Mouse (Mus musculus): ENCODE data around the gene Gpr84.

The Gpr84 gene

DNA sequence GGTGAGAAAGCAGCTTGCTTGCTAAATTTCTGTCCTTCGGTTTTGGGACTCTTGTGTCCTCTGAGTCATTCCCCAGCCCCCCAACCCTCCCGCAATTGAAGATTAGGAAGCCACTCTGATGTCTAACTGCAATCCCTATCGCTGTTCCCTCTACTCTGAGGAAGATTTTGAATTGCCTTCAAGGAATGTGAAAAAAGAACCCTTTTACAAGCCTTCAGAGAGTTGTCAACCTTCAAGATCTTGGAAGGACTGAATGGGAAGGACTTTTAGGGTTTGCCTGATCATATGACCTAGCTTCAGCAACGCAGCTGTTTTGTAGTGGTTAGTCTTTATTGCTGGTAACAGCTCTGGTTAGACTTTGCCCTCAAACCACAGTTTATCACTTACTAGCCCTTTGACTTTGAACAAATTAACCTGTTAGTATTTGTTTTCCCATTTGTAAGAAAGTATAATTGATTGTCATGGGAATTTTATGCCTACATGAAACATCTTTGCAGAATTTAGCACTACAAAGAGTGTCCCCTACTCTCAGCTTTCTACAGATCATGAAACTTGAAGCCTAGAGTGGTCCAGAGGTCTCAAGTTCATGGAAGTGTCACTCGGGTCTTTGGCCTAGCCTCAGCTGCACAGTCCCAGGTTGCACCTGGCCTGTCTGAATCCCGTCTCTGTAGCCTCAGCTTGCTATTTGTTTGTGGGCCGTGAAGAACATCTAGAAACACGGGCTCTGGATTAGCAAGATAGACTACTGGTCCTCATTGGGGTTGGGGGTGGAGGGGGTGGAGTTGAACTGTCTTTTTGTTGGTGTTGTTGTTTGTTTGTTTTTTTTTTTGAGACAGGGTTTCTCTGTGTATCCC, 4.4 kb downstream of the Gpr84 start:
- DNase-seq, result peak; percentile 46

DNA sequence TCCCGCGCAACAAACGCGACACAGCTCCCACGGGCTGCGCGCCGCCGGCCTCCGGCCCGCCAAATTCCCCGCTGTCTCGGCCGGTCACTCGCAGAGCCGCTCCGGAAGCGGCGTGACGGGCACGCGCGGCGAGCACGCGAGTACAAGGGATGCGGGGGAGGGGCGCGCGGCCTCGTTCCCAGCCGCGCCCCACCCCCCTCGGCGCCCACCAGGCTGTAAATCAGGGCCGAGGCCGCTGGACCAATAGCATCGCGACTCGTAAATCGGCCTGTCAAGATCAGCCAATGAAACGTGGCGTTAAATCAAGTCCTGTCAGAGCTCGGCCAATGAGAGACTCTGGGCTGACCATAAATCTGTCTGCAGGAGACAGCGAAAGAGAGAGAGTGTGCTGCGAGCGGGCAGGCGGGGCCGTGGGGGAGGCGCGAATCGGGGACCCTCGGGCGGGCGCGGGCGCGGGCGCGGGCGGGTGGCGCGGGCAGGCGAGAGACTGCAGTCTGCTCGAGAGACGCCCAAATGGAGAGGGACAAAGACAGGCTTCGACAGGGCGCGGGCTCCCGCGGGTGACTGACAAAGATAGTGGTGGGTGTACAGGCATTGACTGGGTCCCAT, 5.2 kb downstream of the Gpr84 start:
- DNase-seq, result peak; percentile 98

DNA sequence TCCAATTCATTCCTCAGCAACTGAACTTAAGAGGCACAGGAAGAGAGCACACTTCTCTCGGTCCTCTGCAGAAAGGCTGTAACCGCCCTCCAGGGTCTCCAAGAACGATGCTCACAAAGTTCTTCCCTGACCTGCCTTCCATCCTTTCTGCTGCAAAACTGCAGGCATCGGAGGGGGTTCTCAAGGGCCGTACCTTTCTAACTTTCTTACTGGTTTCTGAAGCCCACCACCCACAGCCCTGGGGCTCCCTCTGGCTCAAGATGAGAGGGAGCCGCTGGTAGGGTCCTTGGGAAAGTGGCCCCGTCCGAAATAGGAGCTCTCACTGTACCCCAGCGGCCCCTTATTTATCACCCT, 5.8 kb downstream of the Gpr84 start:
- peak; percentile 65 for DNase-seq

DNA sequence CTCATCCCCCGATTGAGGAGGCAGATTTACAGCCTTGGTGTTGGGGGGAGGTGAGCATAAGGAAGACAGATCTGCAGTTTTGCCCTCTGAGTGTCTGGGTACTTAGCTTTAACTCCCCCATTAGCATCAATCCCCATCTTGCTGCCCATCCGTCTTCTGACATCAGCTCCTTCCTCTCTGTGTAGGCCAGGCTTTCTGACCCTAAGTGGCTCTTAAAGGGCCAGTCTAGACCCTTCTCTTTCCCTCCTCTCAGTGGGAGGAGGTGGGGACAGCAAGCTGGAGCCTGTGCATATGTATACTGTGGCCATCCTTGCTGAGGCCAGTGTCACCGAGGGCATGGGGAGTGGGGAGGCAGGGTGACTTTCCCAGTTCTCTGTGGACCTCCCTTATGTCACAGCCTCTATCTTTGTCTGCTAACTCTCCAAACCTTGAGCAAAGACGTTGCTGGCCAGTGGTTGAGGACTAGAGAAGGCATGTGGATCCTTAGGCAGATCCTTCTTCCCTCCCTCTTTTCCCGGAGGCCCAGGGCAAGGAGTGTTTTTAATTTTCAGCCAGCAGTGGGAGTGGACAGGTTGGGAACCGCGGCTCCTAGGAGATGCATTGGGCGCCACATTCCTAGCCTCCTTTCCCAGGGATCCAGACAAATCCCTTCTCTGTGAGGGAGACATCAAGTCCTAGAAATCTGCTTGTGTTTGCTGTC, 6.3 kb downstream of the Gpr84 start:
- DNase-seq, result peak; percentile 50

DNA sequence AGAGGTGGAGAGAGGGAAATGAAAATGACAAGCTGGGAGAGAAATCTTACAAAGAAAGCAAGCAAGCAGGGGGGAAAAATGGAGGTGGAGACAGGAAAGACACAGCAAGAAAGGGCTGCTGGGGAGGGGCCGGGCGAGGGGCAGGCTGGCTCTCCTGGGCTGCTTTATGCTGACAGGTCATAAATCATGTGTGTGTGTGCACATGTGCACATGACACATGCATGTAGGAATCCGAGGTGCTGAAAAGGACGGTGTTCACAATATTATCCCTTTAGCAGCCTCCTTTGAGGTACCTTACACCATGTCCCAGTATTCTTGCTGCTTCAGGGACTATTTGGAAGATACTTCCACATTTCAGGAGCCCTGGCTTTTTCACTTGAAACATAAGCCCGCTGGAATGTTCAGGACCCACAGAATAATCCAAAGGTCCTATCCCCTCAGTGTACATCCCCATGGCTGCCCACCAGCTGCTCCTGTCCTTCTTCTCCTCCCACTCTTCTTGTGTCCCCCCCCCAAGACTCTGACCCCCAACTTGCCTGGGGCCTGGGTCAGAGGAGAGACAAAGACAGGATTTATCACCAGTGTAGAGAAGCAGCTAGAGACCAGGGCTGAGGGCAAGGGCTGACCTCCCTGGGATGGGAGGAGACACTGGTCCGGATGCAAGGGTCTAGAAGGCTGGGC, 7.9 kb downstream of the Gpr84 start:
- peak; percentile 21 for DNase-seq

DNA sequence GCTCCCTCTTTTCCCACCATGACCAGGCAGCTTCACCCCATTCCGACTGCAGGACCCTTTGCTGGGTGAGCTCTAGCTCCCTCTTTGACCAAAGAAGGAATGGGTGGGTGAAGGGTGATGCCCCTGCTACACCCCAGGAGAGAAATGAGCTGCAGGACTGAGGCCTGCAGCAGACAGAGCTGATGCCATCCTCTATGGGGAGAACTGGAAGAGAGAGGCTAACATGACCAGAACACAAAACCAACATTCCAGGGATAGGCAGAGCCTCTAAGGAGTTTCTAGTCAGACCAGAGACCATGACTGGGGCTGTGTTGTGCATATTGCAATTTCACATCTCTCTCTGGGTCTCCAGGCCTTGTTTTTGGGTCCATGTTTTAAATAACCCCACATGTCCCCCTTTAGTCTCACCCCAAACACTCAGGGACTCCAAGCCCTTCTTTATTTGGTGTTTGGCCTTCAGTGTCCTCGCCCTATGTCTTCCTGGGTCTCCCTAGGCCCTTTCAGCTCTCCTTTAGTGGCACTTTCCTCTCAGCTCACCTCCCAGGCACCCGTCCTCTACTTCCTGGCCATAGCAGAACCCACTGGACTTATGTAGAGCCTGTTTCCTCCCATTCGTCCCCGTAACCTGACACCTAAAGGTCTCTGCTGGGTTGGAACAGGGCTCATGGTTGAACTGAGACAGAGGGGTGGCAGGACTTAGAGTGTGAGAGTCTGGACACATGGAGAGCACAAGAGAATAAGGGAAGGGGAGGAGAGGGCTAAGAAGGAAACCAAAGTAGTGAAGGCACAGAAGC, 8.7 kb downstream of the Gpr84 start:
- peak; percentile 13 for DNase-seq

DNA sequence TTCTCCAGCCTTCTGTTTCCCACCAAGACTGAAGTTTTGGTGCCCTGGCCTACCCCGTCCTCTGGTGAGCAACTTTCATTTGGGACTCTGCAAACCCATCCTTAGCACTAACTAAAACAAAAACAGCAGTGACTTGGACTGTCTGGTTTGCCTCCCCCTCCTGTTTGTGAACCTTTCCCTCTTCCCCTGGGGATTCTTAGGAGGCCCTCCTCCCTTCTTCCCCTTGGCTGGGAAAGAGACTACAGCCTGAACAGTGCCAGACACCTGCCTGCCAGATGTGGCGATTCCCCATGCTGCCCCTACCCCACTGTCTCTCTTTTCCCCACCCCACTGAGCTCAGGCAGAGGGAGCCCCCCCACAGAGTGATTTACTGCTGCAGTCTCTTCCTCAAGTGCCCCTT, 9.4 kb downstream of the Gpr84 start:
- peak; percentile 32 for DNase-seq

DNA sequence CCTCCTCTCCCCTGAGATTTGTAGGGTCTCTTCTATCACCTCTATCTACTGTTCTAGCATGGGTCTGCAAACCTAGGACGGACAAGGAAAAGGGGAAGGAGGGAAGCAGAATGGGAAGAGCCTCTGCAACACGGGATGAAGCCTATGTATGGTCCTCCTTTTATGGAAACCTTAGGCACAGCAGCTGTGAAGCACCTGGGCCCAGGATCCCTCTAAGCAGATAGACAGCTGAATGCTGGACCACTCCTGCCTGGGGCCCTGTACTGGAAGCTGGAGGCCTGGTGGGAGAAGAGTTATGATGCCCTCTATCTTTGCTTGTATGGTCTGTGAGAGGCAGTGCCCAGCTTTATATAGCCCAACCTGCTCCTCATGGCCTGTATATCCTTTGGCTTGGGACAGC, 9.9 kb downstream of the Gpr84 start:
- DNase-seq, result no peak

DNA sequence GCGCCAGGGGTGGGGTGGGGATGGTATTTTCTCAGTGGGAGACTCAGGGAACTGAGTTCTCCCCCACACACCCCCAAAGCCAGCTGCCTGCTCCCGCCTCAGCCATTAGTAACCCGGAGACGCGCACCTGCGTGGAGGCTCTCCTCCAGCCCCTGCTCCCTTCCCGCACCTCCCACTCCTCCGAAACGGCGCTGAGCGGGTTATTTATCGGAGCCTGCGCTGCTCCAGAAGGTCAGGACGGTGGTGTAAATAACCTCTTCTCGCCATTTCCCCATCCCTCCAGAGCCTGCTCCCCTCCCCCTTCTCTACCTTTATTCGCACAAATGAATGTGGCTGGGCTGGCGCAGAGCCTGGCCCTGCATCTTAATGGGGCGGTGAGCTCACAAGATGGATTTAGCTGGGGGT, 10.3 kb downstream of the Gpr84 start:
- peak; percentile 54 for DNase-seq

DNA sequence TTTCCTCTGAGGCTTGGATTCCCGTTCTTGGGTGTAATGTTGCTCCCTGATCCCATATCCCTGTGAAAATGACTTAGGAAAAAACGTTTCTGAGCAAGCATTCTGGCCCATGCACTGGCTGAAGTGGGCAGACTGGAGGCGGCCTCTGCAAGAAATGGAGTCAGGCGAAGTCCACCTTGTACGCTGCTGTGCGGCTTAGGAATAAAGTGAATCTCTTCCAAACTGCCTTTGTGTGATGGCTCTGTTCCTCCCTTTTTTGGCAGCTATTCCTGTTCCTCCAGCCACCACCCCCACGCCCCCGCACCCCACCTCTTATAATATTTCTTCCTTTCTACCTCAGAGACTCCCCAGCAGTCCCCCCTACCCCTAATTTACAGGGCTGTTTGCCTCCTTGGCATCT, 10.8 kb downstream of the Gpr84 start:
- no peak for DNase-seq

DNA sequence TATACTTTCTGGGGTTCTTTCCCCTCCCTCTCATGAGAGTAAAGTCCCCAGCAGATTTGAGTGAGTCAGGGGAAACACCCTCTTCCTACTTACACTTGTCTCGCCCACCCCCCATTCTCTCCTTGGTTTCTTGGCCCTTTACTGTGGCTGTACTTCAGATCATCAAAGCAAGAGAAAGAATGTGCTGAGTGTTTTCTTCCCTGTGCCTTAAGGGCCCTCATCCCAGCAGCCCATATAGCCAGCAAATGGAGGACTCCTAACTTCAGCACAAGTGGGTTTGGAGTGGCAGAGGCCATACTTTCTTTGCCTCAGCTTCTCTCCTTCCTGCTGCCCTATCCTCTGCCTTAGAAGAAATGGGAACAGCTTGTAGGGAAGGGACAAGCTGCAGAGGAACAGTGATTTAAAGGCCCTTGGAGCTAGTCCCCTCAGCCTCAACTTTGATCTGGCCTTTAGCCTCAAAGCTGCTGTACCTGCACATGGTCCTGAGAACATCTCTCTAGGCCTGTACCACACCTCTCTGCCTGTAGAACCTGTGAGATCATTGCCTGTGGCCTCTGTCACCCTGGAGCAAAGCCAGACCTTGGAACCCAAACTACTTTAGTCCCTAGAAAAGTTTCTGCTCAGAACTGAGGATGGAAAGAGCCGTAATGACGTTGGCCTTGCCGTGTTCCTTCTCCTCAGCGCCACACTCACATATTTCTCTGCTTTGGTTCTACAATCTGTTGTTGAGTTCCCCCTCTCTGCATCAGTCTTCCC, 11.4 kb downstream of the Gpr84 start:
- DNase-seq, result no peak

DNA sequence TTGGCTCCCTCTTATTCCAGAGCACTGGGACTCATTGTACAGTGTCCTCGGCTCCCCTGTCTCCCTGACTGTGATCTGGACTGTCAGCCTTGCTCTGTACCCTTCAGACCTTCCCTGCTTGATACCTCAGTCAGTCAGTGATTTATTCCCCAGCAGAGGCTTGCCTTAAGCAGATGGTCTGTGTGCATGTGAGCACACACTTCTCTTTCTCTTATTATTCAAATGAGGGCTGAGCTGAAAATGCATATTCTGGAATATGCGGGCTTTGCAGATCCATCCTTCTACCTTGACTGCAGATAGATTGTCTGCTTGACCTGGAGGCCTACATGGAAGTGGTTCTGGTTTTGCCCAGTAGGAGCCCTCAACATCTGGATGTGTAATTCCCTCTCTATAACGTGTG, 12.4 kb downstream of the Gpr84 start:
- DNase-seq, result no peak

DNA sequence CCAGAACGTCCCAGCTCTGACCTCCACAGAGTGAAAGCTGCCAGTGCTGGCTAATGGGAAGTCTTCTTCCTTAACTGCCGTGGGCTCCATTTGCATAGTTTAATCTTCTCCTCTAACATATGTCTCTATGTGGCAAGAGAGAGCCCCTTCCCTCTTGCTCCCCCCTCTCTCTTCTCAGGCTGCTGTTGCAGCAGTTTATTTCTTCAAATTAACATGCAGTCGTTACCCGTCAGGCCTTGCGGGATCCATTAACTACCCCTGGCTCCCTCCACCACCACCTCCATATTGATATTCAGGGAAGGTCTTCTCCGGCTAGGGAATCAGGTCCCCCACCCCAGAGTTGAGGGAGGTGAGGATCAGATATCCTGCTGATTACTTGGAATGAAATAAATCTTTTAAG, 13.1 kb downstream of the Gpr84 start:
- no peak for DNase-seq

DNA sequence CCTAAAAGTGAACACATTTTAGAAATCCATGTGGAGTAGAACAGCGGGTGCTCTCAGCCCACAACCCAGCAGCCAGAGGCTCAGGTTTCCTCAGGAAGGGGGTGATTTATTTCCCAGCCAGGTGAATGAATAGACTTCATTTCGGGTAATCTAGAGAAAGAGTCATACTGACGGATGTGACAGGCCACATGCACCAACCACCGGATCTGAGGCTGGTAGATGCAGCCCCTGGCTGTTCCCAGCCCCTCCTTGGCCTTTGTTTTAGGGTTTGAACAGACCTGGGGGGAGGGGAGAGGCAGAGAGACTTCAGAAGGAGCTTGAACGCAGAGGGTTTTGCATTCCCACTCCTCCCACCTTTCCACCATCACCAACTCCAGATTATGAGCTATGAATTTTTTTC, 14.6 kb downstream of the Gpr84 start:
- DNase-seq, result no peak

DNA sequence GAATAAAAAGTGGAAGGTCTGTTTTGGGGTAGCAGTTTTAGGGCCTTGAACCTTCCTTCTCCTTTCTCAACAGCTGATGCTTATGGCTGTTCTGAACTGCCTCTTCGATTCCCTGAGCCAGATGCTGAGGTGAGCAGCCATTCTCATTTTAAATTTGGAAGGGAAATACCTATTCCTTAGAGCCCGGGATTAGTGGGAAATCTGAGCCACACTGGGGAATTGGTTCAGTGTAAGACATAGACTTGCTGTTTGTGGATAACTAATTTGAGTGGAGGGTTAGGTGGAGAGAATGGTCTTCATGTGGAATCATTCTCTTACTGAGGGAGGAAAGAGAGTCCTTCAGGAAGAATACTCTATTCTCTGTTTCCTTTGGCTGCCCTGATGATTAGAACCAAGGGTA, 15.8 kb downstream of the Gpr84 start:
- no peak for DNase-seq

DNA sequence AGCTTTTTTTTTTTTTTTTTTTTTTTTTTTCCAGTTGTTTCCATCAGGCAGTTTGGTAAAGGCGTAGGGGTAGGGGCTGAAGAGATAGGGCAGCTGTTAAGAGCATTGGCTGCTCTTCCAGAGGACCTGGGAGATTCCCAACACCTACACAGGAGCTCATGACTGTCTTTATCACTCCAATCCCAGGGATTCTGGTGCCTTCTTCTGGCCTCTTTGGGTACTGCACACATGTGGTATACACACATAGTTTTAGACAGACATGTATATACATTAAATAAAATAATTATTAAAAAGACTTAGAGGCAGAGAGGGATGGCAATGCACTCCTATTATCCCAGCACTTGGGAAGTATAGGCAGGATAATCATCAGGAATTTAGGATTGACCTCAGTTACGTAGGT, 17.0 kb downstream of the Gpr84 start:
- DNase-seq, result no peak

DNA sequence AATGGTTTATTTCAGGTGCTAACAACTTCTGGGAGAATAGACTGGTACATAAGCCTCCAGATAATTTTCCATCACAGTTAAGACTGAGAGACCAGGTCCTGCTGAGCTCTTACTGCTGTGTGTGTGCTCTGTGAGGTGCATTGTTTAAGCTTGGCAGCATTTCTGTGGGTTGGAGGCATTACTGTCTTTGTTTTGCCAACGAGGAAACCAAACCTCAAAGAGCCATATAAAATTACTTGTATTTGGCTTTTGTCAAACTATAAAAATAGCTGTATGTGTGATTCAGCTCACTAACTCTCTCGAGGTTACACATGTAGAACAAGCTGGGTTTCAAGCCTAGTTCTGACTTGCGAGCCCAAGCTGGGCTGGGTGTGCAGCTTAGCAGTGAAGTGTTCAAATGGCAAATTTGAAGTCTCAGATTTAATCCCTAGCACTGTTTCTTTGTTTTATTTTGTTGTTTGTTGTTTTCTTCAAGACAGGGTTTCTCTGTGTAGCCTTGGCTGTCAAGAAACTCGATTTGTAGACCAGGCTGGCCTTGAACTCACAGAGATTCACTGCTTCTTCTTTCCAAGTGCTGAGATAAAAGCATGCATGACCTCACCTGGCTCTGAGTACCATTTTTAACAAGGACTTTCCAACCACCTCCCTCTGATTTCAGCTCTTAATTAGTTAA, 17.6 kb downstream of the Gpr84 start:
- no peak for DNase-seq

DNA sequence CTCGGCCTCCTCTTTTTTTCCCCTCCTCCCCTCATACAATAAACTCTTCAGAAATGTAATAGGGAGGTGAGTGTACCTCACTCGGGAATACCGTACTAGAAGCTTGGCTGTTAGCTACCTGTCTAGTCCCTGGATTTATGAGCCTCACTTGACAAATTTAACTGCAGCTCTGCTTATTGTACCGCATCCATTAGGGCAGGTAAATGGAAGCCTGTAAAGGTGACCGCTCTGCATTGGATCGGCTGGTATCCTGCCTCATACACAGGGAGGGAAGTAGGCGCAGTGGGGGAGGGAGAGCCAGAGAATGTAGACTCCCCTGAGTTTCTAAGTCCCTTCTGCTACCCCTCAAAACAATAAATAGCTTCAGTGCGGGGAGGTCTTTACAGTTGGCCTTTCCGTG, 19.6 kb downstream of the Gpr84 start:
- DNase-seq, result no peak

DNA sequence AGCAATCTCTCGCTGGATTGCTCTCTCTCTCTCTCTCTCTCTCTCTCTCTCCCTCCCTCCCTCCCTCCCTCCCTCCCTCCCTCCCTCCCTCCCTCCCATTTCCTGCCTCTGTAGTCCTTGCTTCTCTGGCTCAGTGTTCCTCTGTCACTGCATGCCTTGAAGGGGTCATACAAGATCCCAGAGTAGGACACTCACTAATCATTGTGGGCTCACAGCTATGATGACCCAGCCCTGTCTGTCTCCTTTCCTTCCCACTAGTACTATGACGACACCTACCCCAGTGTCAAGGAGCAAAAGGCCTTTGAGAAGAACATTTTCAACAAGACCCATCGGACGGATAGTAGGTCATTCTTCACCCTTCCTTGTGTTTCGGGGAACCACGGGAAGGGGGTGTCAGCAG, 20.0 kb downstream of the Gpr84 start:
- DNase-seq, result no peak

DNA sequence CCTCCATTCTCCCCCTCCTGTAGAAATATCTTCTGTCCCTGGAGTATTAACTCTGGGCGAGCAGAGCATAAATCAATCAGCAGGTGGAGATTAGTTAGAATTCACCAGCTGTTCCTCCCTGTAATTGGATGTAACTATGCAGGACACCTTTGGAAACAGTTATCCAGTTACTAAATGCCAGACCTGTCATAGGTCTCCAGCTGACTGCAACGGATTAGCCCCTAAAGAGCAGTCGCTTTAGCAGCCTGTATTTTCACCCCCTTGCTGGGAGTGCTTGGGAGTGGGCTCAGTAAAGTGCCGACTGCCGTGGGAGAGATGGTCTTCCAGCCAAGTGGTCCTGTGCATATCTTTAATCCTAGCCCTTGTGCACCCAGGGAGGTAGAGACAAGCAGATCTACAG, 20.8 kb downstream of the Gpr84 start:
- DNase-seq, result no peak

DNA sequence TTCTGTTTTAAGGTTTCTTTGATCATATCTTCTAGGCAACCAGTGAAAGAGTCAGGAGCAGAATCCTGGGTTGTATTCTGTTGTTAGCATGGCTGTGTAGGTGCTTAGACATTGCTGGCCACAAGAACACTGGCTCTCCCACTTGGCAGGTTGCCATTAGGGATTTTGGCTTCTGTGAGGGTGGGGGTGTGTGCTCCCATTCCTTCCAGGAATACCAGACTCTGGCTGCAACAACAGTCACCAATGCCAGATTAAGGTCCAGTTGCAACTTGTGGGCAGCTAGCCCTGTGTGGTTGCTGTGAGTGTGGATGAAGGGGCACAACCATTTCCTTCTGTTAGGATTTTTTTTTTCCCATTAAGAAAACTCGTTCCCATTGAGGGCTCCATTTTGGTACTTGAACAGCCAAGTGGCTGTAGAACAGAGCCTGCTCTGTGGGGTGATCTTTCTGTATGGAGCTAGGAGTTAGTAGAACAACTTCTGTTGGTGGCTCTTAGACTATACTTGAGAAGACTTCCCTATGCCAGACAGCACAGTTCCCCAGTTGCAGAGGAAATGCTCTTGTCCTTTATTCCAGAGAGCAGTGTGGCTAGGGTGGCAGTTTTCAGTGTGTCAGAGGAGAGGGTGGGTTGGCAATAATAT, 24.5 kb downstream of the Gpr84 start:
- peak; percentile 42 for DNase-seq
